Mouse (Mus musculus) kidney, postnatal 0 days (tissue): ENCODE results near the gene Gucy1a1. TPM values are rescaled to one million over a fixed set of nuclear protein-coding genes. Genes with fewer than 3 reads are reported as not detected.

Source experiments
- ATAC-seq: fragments of 200-750 bp; cut with Nextera tagmentation; replicated peaks from 2 replicates; pipeline ENCODE4 v1.8.0; 2017; ENCODE audit warnings: low read depth, moderate number of reproducible peaks, moderate TSS enrichment, moderate library complexity; ENCODE audit not compliant: low FRiP score
- DNase-seq: peaks from one replicate; pipeline ENCODE4 v3.0.0-alpha.2; 2016; ENCODE audit warnings: low spot score
- H3K27ac ChIP-seq: fragments of 300-500 bp; sonication (generic); 2 replicates; pipeline ENCODE4 v1.5.1; 2014; ENCODE audit warnings: mild to moderate bottlenecking
- H3K27me3 ChIP-seq: fragments of 300-500 bp; sonication (generic); 2 replicates; pipeline ENCODE4 v1.6.1; 2014; ENCODE audit warnings: low read length, mixed read lengths; ENCODE audit not compliant: insufficient read depth
- H3K36me3 ChIP-seq: fragments of 300-500 bp; sonication (generic); 2 replicates; pipeline ENCODE4 v1.6.1; 2014; ENCODE audit warnings: low read length, mixed read lengths; ENCODE audit not compliant: insufficient read depth
- H3K4me1 ChIP-seq: fragments of 300-500 bp; sonication (generic); replicated peaks from 2 replicates; pipeline ENCODE4 v1.6.1; 2014; ENCODE audit warnings: antibody characterized with exemption, low read length, mixed read lengths; ENCODE audit not compliant: insufficient read depth
- H3K4me2 ChIP-seq: fragments of 300-500 bp; sonication (generic); 2 replicates; pipeline ENCODE4 v1.6.1; 2014; ENCODE audit warnings: mild to moderate bottlenecking, low read length, moderate library complexity, mixed read lengths
- H3K4me3 ChIP-seq: fragments of 300-500 bp; sonication (generic); replicated peaks from 2 replicates; pipeline ENCODE4 v1.5.1; 2014; ENCODE audit warnings: low read depth, low read length
- H3K9ac ChIP-seq: fragments of 300-500 bp; sonication (generic); 2 replicates; pipeline ENCODE4 v1.6.1; 2014; ENCODE audit warnings: low read depth, low read length
- H3K9me3 ChIP-seq: fragments of 300-500 bp; sonication (generic); replicated peaks from 2 replicates; pipeline ENCODE4 v1.6.1; 2016; ENCODE audit warnings: low read length, inconsistent platforms, mixed read lengths
- CTCF ChIP-seq: IDR thresholded peaks from 2 replicates; pipeline ENCODE4 v1.5.1; 2016; ENCODE audit warnings: antibody characterized with exemption, low read depth, mild to moderate bottlenecking, moderate library complexity
- WGBS: fragments of 180-500 bp; shearing (Covaris S2); extraction: QIAGEN DNeasy Blood & Tissue Kit; methylation state at CpG from one replicate; pipeline ENCODE4 v1.1.7; 2014; 5-methylcytosine and 5-hydroxymethylcytosine counted together
- polyA plus RNA-seq: library from polyadenylated mRNA; unstranded; fragments of >200 nt; fragmentation: Nextera tagmentation; extraction: Ambion mirVana; gene quantifications from 2 replicates; pipeline ENCODE4 v1.2.1, GENCODE M21; 2015

Gene Gucy1a1
- polyA plus RNA-seq, 1 experiment from 2014 or later = 72.5 TPM

- Histone ChIP-seq H3K4me3 (no peak overlapping the region), H3K9me3 (no peaks in the 10 kb centered on the region), H3K9ac (no peak overlapping the region), H3K27me3 (no peaks in the 10 kb centered on the region), H3K4me2 (no peak overlapping the region), H3K36me3 (peaks cover 3% of the 10 kb centered on the region; the same call in 1 of the 2 replicates), H3K27ac (no peak overlapping the region), H3K4me1 (no peaks in the 10 kb centered on the region)
- ATAC-seq = no peak
- no peak for TF ChIP-seq CTCF
- WGBS = 66% methylated on average over 6 of the region's 6 CpGs
- peak; percentile 33 for DNase-seq
Observed at GRCm38 (mm10) chr3:82104229-82104628, 41.4 kb downstream of the Gucy1a1 start.

DNA sequence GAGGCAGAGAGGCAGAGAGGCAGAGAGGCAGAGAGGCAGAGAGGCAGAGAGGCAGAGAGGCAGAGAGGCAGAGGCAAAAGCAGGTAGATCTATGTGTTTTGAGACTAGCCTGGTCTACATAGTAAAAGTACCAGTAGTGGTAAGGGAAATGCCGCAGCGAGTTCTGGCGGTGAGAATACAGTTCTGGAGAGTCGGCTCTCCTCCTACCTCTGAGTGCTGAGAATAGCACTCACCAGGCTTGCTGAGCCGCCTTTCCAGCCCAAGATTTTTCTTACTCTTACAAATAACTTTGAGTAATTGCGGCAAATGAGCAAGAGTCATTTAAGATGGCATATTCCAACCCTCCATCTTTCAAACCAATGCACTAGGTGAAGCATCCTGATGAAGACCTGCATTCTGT, 46.5 kb downstream of the Gucy1a1 start:
- WGBS = 77% methylated on average over 6 of the region's 6 CpGs
- no peak for TF ChIP-seq CTCF
- no peaks in the 10 kb centered on the region for H3K27me3 ChIP-seq
- H3K4me3 ChIP-seq = no peak overlapping the region
- no peak overlapping the region for H3K9ac ChIP-seq
- no peaks in the 10 kb centered on the region; the same call in 1 of the 2 replicates for H3K36me3 ChIP-seq
- ATAC-seq (no peak), DNase-seq (no peak)
- no peak overlapping the region for H3K27ac ChIP-seq
- no peaks in the 10 kb centered on the region for H3K9me3 ChIP-seq
- no peak overlapping the region for H3K4me2 ChIP-seq
- no peaks in the 10 kb centered on the region for H3K4me1 ChIP-seq

- Histone ChIP-seq H3K27me3 (no peaks in the 10 kb centered on the region), H3K9ac (no peak overlapping the region), H3K4me2 (no peak overlapping the region), H3K4me3 (no peak overlapping the region), H3K9me3 (no peaks in the 10 kb centered on the region), H3K27ac (no peak overlapping the region), H3K4me1 (no peaks in the 10 kb centered on the region), H3K36me3 (no peaks in the 10 kb centered on the region; the same call in 1 of the 2 replicates)
- ATAC-seq (no peak), DNase-seq (no peak)
- WGBS = 71% methylated on average over 2 of the region's 2 CpGs
- TF ChIP-seq CTCF = no peak
Observed at GRCm38 (mm10) chr3:82096801-82097200, 48.8 kb downstream of the Gucy1a1 start.

DNA sequence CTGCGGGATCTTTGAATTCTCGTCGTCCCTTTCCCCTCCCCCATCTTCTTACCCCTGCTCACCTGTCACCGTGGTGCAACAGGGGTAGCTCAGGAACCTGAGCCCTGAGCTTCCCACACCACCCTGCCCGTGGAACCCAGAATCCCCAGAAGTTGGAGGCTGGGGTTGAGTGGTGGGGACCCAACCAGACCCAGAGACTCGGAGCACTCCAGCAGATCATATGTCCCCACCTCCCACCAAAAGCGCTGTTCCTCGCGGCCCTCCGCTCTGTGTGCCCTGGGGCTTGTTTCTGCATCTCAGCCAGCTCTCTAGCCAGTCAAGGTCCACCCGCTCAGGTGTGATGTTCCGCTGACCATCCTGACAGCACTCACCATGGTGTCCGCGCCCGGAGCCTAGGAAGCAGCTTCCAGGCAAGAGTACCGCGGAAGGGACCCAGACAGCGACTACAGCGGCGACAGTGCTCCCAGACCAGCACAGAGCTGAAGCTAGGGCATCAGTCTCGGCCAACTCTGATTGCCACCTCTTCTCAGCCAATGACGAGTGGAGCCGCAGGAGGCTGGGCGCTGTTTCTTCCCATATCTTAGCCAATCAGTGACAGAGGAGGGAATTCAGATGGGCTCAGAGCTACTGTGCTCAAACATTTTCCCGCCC, 71.3 kb downstream of the Gucy1a1 start, which contains the start of gene Gucy1b1:
Gene Gucy1b1 (minus strand): TSS at position 489 of the 651 bp plus-strand sequence.
- Histone ChIP-seq H3K27me3 (no peaks in the 10 kb centered on the region), H3K9ac (peak within 1 kb of the TSS; percentile 53), H3K9me3 (no peaks in the 10 kb centered on the region), H3K36me3 (no peaks in the 10 kb centered on the region), H3K4me2 (peak within 1 kb of the TSS; percentile 89), H3K27ac (peak within 1 kb of the TSS; percentile 61; the same call in 1 of the 2 replicates), H3K4me3 (peak within 1 kb of the TSS; percentile 51), H3K4me1 (0 out of 2 replicates have a peak, but pooled peaks cover 4% of the 10 kb centered on the region)
- peak; percentile 96 for DNase-seq
- no peak for TF ChIP-seq CTCF
- peak; percentile 96 for ATAC-seq
- WGBS = 2% methylated on average over 25 of the region's 25 CpGs

DNA sequence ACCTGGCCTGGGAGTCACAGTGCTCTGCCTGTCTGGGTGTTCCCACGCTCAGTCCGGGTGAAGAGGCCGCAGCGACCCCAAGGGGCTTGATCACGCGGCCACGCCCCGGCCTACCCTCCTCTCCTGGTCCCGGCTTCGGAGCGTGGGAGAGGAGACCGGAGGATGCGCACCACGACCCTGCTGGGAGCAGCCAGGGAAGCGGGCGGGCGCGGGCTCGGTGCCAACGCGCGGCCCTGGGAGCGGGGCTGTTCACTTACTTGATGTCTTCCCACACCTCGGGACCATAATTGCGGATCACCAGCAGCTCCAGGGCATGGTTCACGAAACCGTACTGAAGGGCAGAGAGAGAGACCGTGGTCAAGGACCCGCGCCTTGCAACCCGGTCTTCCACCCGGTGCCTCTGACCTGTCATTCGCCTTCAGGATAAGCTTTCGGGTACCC, 71.8 kb downstream of the Gucy1a1 start:
- no peaks in the 10 kb centered on the region for H3K36me3 ChIP-seq
- peak overlapping the region; percentile 53 for H3K9ac ChIP-seq
- 1% methylated on average over 32 of the region's 34 CpGs for WGBS
- DNase-seq = peak; percentile 47
- 0 out of 2 replicates have a peak, but pooled peaks cover 4% of the 10 kb centered on the region for H3K4me1 ChIP-seq
- no peaks in the 10 kb centered on the region for H3K27me3 ChIP-seq
- peak; percentile 69 for ATAC-seq
- TF ChIP-seq CTCF = no peak
- peak overlapping the region; percentile 51 for H3K4me3 ChIP-seq
- H3K27ac ChIP-seq = peak overlapping the region; percentile 61; the same call in 1 of the 2 replicates
- H3K4me2 ChIP-seq = peak overlapping the region; percentile 89
- no peaks in the 10 kb centered on the region for H3K9me3 ChIP-seq

GRCm38 (mm10) chr3:82067830-82068229, 77.8 kb downstream of the Gucy1a1 start:
- H3K4me2 ChIP-seq = no peak overlapping the region
- no peak overlapping the region for H3K9ac ChIP-seq
- no peak for ATAC-seq
- H3K27ac ChIP-seq = no peak overlapping the region
- no peaks in the 10 kb centered on the region for H3K36me3 ChIP-seq
- no peaks in the 10 kb centered on the region for H3K27me3 ChIP-seq
- WGBS = 68% methylated on average over 5 of the region's 5 CpGs
- no peak for TF ChIP-seq CTCF
- H3K4me3 ChIP-seq = no peak overlapping the region
- no peak for DNase-seq
- no peaks in the 10 kb centered on the region for H3K4me1 ChIP-seq
- no peaks in the 10 kb centered on the region for H3K9me3 ChIP-seq
